Mouse (Mus musculus) forebrain, postnatal 0 days (tissue): ENCODE results near the gene C2cd4c. TPM values are rescaled to one million over a fixed set of nuclear protein-coding genes. Genes with fewer than 3 reads are reported as not detected.

ENCODE experiments used
- ATAC-seq: fragments of 200-750 bp; cut with Nextera tagmentation; 2 replicates; pipeline ENCODE4 v1.8.0; 2017; ENCODE audit warnings: mild to moderate bottlenecking, moderate library complexity
- DNase-seq: peaks from one replicate; pipeline ENCODE4 v3.0.0-alpha.2; 2015
- H3K27ac ChIP-seq: fragments of 300-500 bp; sonication (generic); 2 replicates; pipeline ENCODE4 v1.5.1; 2014; ENCODE audit warnings: low read depth, mild to moderate bottlenecking, antibody characterized with exemption, low read length, moderate library complexity, mixed read lengths
- H3K27me3 ChIP-seq: fragments of 300-500 bp; sonication (generic); 2 replicates; pipeline ENCODE4 v1.6.1; 2014; ENCODE audit warnings: mild to moderate bottlenecking, low read length, mixed read lengths; ENCODE audit not compliant: insufficient read depth
- H3K36me3 ChIP-seq: fragments of 300-500 bp; sonication (generic); 2 replicates; pipeline ENCODE4 v1.6.1; 2014; ENCODE audit warnings: mild to moderate bottlenecking, moderate library complexity; ENCODE audit not compliant: insufficient read depth
- H3K4me1 ChIP-seq: fragments of 300-500 bp; sonication (generic); 2 replicates; pipeline ENCODE4 v1.6.1; 2014; ENCODE audit warnings: antibody characterized with exemption; ENCODE audit not compliant: insufficient read depth
- H3K4me2 ChIP-seq: fragments of 300-500 bp; sonication (generic); 2 replicates; pipeline ENCODE4 v1.6.1; 2014; ENCODE audit warnings: low read depth, mild to moderate bottlenecking, moderate library complexity
- H3K4me3 ChIP-seq: fragments of 300-500 bp; sonication (generic); 2 replicates; pipeline ENCODE4 v1.5.1; 2014; ENCODE audit warnings: low read depth, low read length, mixed read lengths
- H3K9ac ChIP-seq: fragments of 300-500 bp; sonication (generic); 2 replicates; pipeline ENCODE4 v1.6.1; 2014; ENCODE audit warnings: mild to moderate bottlenecking
- H3K9me3 ChIP-seq: fragments of 300-500 bp; sonication (generic); 2 replicates; pipeline ENCODE4 v1.6.1; 2016; ENCODE audit warnings: low read length
- CTCF ChIP-seq: sonication (generic); IDR thresholded peaks from 2 replicates; pipeline ENCODE4 v1.5.1; 2016; ENCODE audit warnings: antibody characterized with exemption, control low read depth, low read depth
- WGBS: fragments of 180-500 bp; shearing (Covaris S2); extraction: QIAGEN DNeasy Blood & Tissue Kit; methylation state at CpG from one replicate; pipeline ENCODE4 v1.1.7; 2014; 5-methylcytosine and 5-hydroxymethylcytosine counted together
- polyA plus RNA-seq: library from polyadenylated mRNA; unstranded; fragments of >200 nt; fragmentation: Nextera tagmentation; extraction: Ambion mirVana; gene quantifications from 2 replicates; pipeline ENCODE4 v1.2.1, GENCODE M21; 2015
- total RNA-seq: library from RNA; depleted of rRNA; stranded (reverse); fragments of >200 nt; gene quantifications from 2 replicates; pipeline ENCODE4 v1.2.3, GENCODE M21; 2014

Gene C2cd4c
- total and polyA plus RNA-seq, 2 experiments from 2014 or later: 0.69 to 26.7 TPM

DNA sequence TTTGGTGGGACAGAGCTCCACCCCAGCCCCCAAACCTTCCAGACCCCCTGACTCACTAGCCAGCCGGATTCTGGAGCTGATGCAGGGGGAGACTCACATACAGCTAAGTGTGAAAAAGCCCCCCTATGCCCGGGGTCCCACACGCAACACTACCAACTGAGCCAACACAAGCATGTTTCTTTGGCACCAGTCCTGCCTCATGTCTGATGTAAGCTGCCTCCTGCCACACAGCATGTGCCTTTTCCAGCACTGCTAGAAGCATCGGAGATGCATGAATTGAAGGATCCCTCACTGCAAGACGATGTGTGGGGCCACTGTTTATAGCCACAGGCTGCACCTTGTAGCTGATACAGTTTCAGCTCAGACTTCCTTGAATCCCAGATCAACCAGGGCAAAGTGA is 14.6 kb upstream of the C2cd4c start:
- Histone ChIP-seq H3K4me2 (no peak overlapping the region), H3K9ac (no peak overlapping the region), H3K27me3 (no peaks in the 10 kb centered on the region), H3K27ac (no peak overlapping the region), H3K4me3 (no peak overlapping the region), H3K36me3 (peaks cover 16% of the 10 kb centered on the region), H3K9me3 (no peaks in the 10 kb centered on the region), H3K4me1 (no peaks in the 10 kb centered on the region)
- TF ChIP-seq CTCF: no peak
- WGBS: 45% methylated on average over 5 of the region's 5 CpGs
- peak; percentile 78 for DNase-seq
- peak; percentile 76 for ATAC-seq

DNA sequence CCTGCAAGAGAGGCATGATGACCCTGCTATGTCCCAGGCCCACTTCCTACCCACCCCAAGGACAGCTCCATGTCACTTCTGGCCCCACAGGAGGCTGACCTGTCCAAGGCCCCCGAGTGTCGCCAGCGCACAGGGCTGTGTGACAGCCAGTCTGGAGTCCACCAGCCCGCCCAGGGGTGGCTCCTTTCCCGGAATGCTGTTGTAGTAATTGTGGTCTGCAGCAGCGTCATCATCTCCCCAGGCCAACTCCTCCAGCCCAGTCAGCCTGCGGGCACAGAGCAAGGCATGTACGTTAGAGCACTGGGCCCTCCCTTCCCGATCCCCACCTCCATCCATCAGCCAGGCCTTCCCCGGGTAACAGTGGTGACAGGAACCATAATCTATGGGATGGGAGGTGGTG is 12.3 kb upstream of the C2cd4c start:
- DNase-seq: no peak
- H3K27me3 ChIP-seq: no peaks in the 10 kb centered on the region
- H3K36me3 ChIP-seq: peaks cover 16% of the 10 kb centered on the region
- no peak overlapping the region for H3K9ac ChIP-seq
- no peak overlapping the region for H3K4me3 ChIP-seq
- ATAC-seq: no peak
- H3K4me2 ChIP-seq: no peak overlapping the region
- no peak overlapping the region for H3K27ac ChIP-seq
- H3K9me3 ChIP-seq: no peaks in the 10 kb centered on the region
- H3K4me1 ChIP-seq: no peaks in the 10 kb centered on the region
- WGBS: 90% methylated on average over 10 of the region's 10 CpGs
- TF ChIP-seq CTCF: no peak

DNA sequence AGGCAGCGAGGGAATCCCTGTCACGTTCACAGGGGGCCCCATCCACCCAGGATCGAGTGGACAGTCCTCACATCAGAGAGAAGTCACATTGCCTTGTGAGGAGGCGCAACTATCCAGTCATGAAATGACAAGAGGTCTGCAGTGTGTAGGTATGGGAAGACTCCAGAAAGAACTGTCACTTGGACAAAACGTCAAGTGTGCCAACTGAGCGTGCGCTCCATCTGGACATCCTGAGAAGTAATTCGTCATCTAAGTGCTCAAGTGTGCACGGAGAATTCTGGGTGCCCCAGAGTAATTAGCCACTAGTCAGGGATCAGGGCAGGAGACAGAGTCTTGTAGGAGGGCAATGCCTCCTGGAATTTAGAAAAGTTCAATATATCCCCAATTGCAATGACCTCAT is 11.6 kb upstream of the C2cd4c start:
- Histone ChIP-seq H3K4me2 (no peak overlapping the region), H3K36me3 (peaks cover 21% of the 10 kb centered on the region), H3K27ac (no peak overlapping the region), H3K4me1 (no peaks in the 10 kb centered on the region), H3K9ac (no peak overlapping the region), H3K9me3 (no peaks in the 10 kb centered on the region), H3K27me3 (no peaks in the 10 kb centered on the region), H3K4me3 (no peak overlapping the region)
- 78% methylated on average over 9 of the region's 9 CpGs for WGBS
- ATAC-seq (no peak), DNase-seq (no peak)
- TF ChIP-seq CTCF: no peak

DNA sequence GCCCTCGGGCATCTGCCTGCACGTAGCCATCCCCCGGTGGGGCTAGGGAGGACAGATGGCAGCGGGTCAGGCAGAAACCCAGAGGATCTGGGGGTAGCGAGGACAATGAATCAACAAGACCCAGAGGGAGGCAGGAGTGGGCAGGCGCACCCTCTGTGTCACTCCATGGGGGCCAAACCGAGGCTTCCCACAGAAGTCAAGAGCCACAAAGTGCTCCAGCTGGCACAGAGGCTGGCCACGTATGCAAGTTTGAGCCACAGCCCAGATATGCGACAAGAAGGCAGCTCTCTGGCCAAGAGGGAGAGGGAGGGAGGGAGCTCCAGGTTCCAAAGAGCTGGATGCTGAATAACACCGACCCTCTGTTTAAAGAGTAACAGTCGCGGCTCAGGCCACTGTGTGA is 10.1 kb upstream of the C2cd4c start:
- 60% methylated on average over 12 of the region's 12 CpGs for WGBS
- TF ChIP-seq CTCF: no peak
- no peak overlapping the region for H3K4me3 ChIP-seq
- no peak overlapping the region for H3K4me2 ChIP-seq
- DNase-seq (no peak), ATAC-seq (no peak)
- H3K9me3 ChIP-seq: no peaks in the 10 kb centered on the region
- no peaks in the 10 kb centered on the region for H3K4me1 ChIP-seq
- H3K27me3 ChIP-seq: no peaks in the 10 kb centered on the region
- no peak overlapping the region for H3K27ac ChIP-seq
- H3K36me3 ChIP-seq: peaks cover 28% of the 10 kb centered on the region
- no peak overlapping the region for H3K9ac ChIP-seq

DNA sequence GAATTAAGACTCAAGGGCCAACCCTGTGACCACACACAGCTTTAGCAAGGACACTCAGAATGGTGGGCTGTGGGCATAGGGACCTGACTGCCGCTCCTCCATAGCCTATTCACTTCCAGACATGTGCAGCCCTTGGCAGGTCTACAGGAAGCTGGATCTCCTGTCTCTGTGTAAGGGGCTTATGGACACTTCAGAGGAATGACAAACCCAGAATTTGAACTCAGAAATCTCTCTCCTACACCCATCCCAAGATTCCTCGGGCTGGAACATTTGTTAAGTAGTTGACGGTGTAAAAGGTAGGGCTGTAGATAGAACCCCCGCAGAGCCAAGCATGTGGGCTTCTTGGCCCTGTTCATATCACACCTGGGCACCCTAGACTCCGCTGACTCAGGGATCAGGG is 2.6 kb upstream of the C2cd4c start:
- no peak for TF ChIP-seq CTCF
- no peak overlapping the region for H3K4me2 ChIP-seq
- H3K9ac ChIP-seq: no peak overlapping the region
- ATAC-seq (no peak), DNase-seq (no peak)
- no peaks in the 10 kb centered on the region for H3K9me3 ChIP-seq
- H3K36me3 ChIP-seq: 0 out of 2 replicates have a peak, but pooled peaks cover 12% of the 10 kb centered on the region
- peaks cover 9% of the 10 kb centered on the region for H3K27me3 ChIP-seq
- H3K4me1 ChIP-seq: peaks cover 16% of the 10 kb centered on the region
- WGBS: 90% methylated on average over 5 of the region's 5 CpGs
- no peak overlapping the region for H3K4me3 ChIP-seq
- H3K27ac ChIP-seq: no peak overlapping the region

DNA sequence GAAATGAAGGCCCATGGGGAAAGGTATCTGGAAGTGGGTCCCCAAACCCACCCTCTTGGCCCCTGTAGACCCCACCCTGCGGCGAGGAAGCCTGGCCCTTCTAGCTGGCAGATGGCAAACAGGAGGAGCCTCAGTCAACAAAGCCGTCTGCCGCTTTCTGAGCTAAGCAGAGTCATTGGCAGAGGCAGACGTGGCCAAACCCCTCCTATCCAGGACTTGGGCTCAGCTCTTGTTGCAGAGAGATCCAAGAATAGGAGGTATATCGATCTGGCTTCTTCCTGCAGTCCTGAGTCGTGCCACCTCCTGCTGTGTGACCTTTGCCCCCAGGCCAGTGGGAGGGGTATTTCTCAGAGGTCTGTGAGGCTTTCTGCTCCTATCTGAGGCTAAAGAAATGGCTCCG is 2.0 kb upstream of the C2cd4c start:
- Histone ChIP-seq H3K9ac (no peak overlapping the region), H3K4me3 (no peak overlapping the region), H3K9me3 (no peaks in the 10 kb centered on the region), H3K27me3 (peaks cover 9% of the 10 kb centered on the region), H3K4me2 (no peak overlapping the region), H3K4me1 (peaks cover 16% of the 10 kb centered on the region), H3K36me3 (0 out of 2 replicates have a peak, but pooled peaks cover 11% of the 10 kb centered on the region), H3K27ac (no peak overlapping the region)
- no peak for TF ChIP-seq CTCF
- ATAC-seq (no peak), DNase-seq (peak; percentile 50)
- WGBS: 5% methylated on average over 8 of the region's 8 CpGs

DNA sequence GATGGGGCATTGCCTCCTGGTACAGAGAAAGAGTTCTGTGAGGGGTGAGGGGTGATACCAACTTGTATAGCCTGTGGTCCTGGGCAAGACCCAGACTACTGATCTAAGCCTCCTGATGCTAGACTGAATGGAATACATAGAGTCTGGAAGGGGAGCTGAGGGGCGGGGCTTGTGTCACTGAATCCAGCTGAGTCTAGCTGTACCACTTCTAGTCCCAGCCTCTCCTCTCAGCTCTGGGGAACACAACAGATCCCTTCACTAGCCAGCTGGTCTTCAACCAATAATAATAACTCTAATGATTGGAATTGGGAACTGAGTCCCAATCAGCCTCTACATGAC is 449 bp upstream of the C2cd4c start:
- Histone ChIP-seq H3K4me3 (peak overlapping the region; percentile 63), H3K36me3 (no peaks in the 10 kb centered on the region), H3K9me3 (no peaks in the 10 kb centered on the region), H3K9ac (peak overlapping the region; percentile 58; the same call in 1 of the 2 replicates), H3K4me2 (peak overlapping the region; percentile 94), H3K27me3 (peaks cover 9% of the 10 kb centered on the region), H3K4me1 (peaks cover 16% of the 10 kb centered on the region), H3K27ac (peak overlapping the region; percentile 15; the same call in 1 of the 2 replicates)
- no peak for TF ChIP-seq CTCF
- no peak for DNase-seq
- 74% methylated on average over 1 of the region's 1 CpGs for WGBS
- peak; percentile 62 for ATAC-seq
